Mouse (Mus musculus) MEL (cell line): ENCODE results near the gene Ripply3.

Source experiments
- CTCF ChIP-seq, 3 experiments: IDR thresholded peaks in 2 of 3; conservative IDR thresholded peaks in 1 of 3; 2 replicates each; pipeline ENCODE4 v1.5.1; 2011 to 2012; ENCODE audit warnings: low read length in 3 of 3, low read depth in 2 of 3, mild to moderate bottlenecking in 2 of 3, improper control_type of control experiment in 1 of 3, inconsistent platforms in 1 of 3, mixed read lengths in 1 of 3, moderate library complexity in 1 of 3; ENCODE audit not compliant: control insufficient read depth in 1 of 3, insufficient read depth in 1 of 3, poor library complexity in 1 of 3, severe bottlenecking in 1 of 3
- E2F4 ChIP-seq: IDR thresholded peaks from 2 replicates; pipeline ENCODE4 v1.6.1; 2011; ENCODE audit warnings: low read depth, low read length, improper control_type of control experiment, borderline replicate concordance
- ETS1 ChIP-seq: IDR thresholded peaks from 2 replicates; pipeline ENCODE4 v1.6.1; 2012; ENCODE audit warnings: low read depth, mild to moderate bottlenecking, inconsistent platforms, low read length, improper control_type of control experiment, moderate library complexity
- JUND ChIP-seq: IDR thresholded peaks from 2 replicates; pipeline ENCODE4 v1.6.1; 2011; ENCODE audit warnings: low read depth, mild to moderate bottlenecking, improper control_type of control experiment, low read length
- MAZ ChIP-seq: IDR thresholded peaks from 2 replicates; pipeline ENCODE4 v1.6.1; 2012; ENCODE audit warnings: low read depth, mild to moderate bottlenecking, inconsistent platforms, low read length, improper control_type of control experiment
- NELFE ChIP-seq: IDR thresholded peaks from 2 replicates; pipeline ENCODE4 v1.6.1; 2011; ENCODE audit warnings: low read depth, low read length, improper control_type of control experiment
- POLR2A ChIP-seq, 2 experiments: IDR thresholded peaks; 2 replicates each; pipeline ENCODE4 v1.6.1; 2011 to 2012; ENCODE audit warnings: low read length in 2 of 2, mild to moderate bottlenecking in 2 of 2, control low read depth in 1 of 2, improper control_type of control experiment in 1 of 2, low read depth in 1 of 2, moderate library complexity in 1 of 2; ENCODE audit not compliant: control insufficient read depth in 1 of 2, insufficient read depth in 1 of 2, poor library complexity in 1 of 2
- USF1 ChIP-seq: IDR thresholded peaks from 2 replicates; pipeline ENCODE4 v1.6.1; 2014; ENCODE audit warnings: low read depth, mild to moderate bottlenecking, inconsistent platforms, low read length, improper control_type of control experiment, moderate library complexity
- USF2 ChIP-seq, 2 experiments: IDR thresholded peaks; 2 replicates each; pipeline ENCODE4 v1.6.1; 2011 to 2012; ENCODE audit warnings: improper control_type of control experiment in 2 of 2, low read length in 2 of 2, borderline replicate concordance in 1 of 2, inconsistent platforms in 1 of 2, low read depth in 1 of 2, mild to moderate bottlenecking in 1 of 2; ENCODE audit not compliant: insufficient read depth in 1 of 2
- ZC3H11A ChIP-seq: IDR thresholded peaks from 2 replicates; pipeline ENCODE4 v1.6.1; 2012; ENCODE audit warnings: low read depth, mild to moderate bottlenecking, inconsistent platforms, low read length, improper control_type of control experiment
- ZMIZ1 ChIP-seq: IDR thresholded peaks from 2 replicates; pipeline ENCODE4 v1.6.1; 2012; ENCODE audit warnings: low read depth, mild to moderate bottlenecking, inconsistent platforms, low read length, improper control_type of control experiment, moderate library complexity
- ZNF384 ChIP-seq: IDR thresholded peaks from 2 replicates; pipeline ENCODE4 v1.6.1; 2012; ENCODE audit warnings: low read depth, mild to moderate bottlenecking, inconsistent platforms, low read length, improper control_type of control experiment

DNA sequence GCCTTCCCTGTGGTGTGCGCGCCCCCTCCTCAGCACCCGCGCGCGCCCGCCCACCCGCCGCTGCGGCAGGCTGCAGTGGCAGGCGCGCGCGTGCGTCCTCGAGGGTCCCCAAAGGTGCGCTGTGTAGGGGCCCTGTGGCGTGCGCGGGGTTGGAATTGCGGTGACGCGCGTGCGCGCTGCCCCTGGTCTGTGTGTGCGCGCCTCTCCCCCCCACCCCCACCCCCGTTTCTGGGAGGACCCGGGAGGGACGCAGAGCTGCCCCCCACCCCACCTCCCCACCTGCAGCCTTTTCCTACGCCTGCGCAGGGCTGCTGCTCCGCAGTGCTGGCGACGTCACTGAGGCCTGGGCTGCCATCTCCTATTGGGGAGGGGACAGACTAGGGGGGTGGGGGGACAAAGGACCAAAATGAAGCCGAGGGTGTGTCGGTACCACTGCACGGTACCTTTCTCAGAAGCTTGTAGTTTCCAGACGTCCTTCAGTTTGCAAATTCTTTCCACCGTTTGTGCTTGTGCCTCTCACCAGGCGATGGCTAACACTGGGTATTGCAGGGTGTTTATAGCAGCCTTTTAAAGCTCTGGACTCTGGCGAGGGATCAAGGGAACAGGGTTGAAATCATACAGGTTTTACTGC, 43.2 kb downstream of the Ripply3 start, which contains the start of gene Pigp:
- TF ChIP-seq ZC3H11A (no peak), POLR2A (IDR thresholded peaks at IDR 0.05; ENCODE audit: control insufficient read depth in 1 of 2, insufficient read depth in 1 of 2, low read depth in 1 of 2, low read length in 2 of 2, poor library complexity in 1 of 2) (no peak), CTCF (IDR thresholded peaks at IDR 0.05 in 2 of 3, conservative IDR thresholded peaks at IDR 0.05 in 1 of 3; ENCODE audit: control insufficient read depth in 1 of 3, insufficient read depth in 1 of 3, low read depth in 2 of 3, low read length in 3 of 3, poor library complexity in 1 of 3, severe bottlenecking in 1 of 3) (no peak), ZMIZ1 (no peak), MAZ (no peak; the same call in 1 of the 2 replicates), JUND (no peak), ETS1 (no peak), USF1 (no peak), NELFE (no peak), ZNF384 (no peak), USF2 (IDR thresholded peaks at IDR 0.05; ENCODE audit: borderline replicate concordance in 1 of 2, insufficient read depth in 1 of 2, low read depth in 1 of 2, low read length in 2 of 2) (no peak), E2F4 (no peak)
